Mouse (Mus musculus) limb, embryonic 13.5 days (tissue): ENCODE data around the gene Tbca. TPM values are rescaled to one million over a fixed set of nuclear protein-coding genes. Genes with fewer than 3 reads are reported as not detected.
A peak's percentile ranks its signal among the peaks of the same experiment; 100 is the strongest.

Source experiments
- ATAC-seq: fragments of 200-750 bp; cut with Nextera tagmentation; 2 replicates; pipeline ENCODE4 v1.8.0; 2017; ENCODE audit warnings: low read depth, moderate number of reproducible peaks, moderate TSS enrichment; ENCODE audit not compliant: low FRiP score
- H3K27ac ChIP-seq: fragments of 300-500 bp; sonication (generic); 2 replicates; pipeline ENCODE4 v1.5.1; 2015; ENCODE audit warnings: inconsistent platforms, mild to moderate bottlenecking, moderate library complexity
- H3K27me3 ChIP-seq: fragments of 300-500 bp; sonication (generic); 2 replicates; pipeline ENCODE4 v1.6.1; 2015; ENCODE audit warnings: mild to moderate bottlenecking, inconsistent platforms
- H3K36me3 ChIP-seq: fragments of 300-500 bp; sonication (generic); 2 replicates; pipeline ENCODE4 v1.6.1; 2015; ENCODE audit warnings: inconsistent platforms, mild to moderate bottlenecking, moderate library complexity
- H3K4me1 ChIP-seq: fragments of 300-500 bp; sonication (generic); 2 replicates; pipeline ENCODE4 v1.6.1; 2015; ENCODE audit warnings: inconsistent platforms
- H3K4me2 ChIP-seq: fragments of 300-500 bp; sonication (generic); replicated peaks from 2 replicates; pipeline ENCODE4 v1.6.1; 2015; ENCODE audit warnings: inconsistent platforms, mild to moderate bottlenecking, moderate library complexity
- H3K4me3 ChIP-seq: fragments of 300-500 bp; sonication (generic); 2 replicates; pipeline ENCODE4 v1.5.1; 2015; ENCODE audit warnings: moderate library complexity, mild to moderate bottlenecking, inconsistent platforms
- H3K9ac ChIP-seq: fragments of 300-500 bp; sonication (generic); 2 replicates; pipeline ENCODE4 v1.6.1; 2015; ENCODE audit warnings: mild to moderate bottlenecking, inconsistent platforms
- H3K9me3 ChIP-seq: fragments of 300-500 bp; sonication (generic); 2 replicates; pipeline ENCODE4 v1.6.1; 2016; ENCODE audit warnings: inconsistent platforms
- WGBS: fragments of 180-500 bp; shearing (Covaris S2); methylation state at CpG from one replicate; pipeline ENCODE4 v1.1.7; 2015; 5-methylcytosine and 5-hydroxymethylcytosine counted together
- polyA plus RNA-seq: library from polyadenylated mRNA; unstranded; fragments of >200 nt; fragmentation: Nextera tagmentation; extraction: Ambion mirVana; gene quantifications from 2 replicates; pipeline ENCODE4 v1.2.1, GENCODE M21; 2015

Gene Tbca
- polyA plus RNA-seq, 1 experiment from 2014 or later = 256 TPM

- Histone ChIP-seq H3K36me3 (no peaks in the 10 kb centered on the region), H3K4me1 (peaks cover 25% of the 10 kb centered on the region), H3K4me2 (peak overlapping the region; percentile 89), H3K9ac (peak overlapping the region; percentile 43), H3K4me3 (peak overlapping the region; percentile 50), H3K27me3 (peaks cover 88% of the 10 kb centered on the region), H3K27ac (no peak overlapping the region), H3K9me3 (no peaks in the 10 kb centered on the region)
- peak; percentile 68 for ATAC-seq
- under 1% methylated on average over 75 of the region's 95 CpGs for WGBS
These were observed 94.7 kb downstream of the Tbca start for GRCm38 (mm10) chr13:94883163-94883965.

- Histone ChIP-seq H3K36me3 (no peaks in the 10 kb centered on the region), H3K27ac (no peak overlapping the region), H3K4me2 (peak overlapping the region; percentile 89), H3K4me3 (peak overlapping the region; percentile 50), H3K27me3 (peaks cover 92% of the 10 kb centered on the region), H3K9ac (no peak overlapping the region), H3K9me3 (no peaks in the 10 kb centered on the region), H3K4me1 (peaks cover 25% of the 10 kb centered on the region)
- ATAC-seq = no peak
- WGBS = 1% methylated on average over 36 of the region's 36 CpGs
These were observed 95.6 kb downstream of the Tbca start for GRCm38 (mm10) chr13:94883966-94884960.

- H3K9me3 ChIP-seq = no peaks in the 10 kb centered on the region
- H3K27ac ChIP-seq = no peak overlapping the region
- no peak; the same call in 1 of the 2 replicates for ATAC-seq
- peaks cover 92% of the 10 kb centered on the region for H3K27me3 ChIP-seq
- WGBS = under 1% methylated on average over 74 of the region's 81 CpGs
- H3K9ac ChIP-seq = peak overlapping the region; percentile 48
- peak overlapping the region; percentile 65 for H3K4me2 ChIP-seq
- no peaks in the 10 kb centered on the region for H3K36me3 ChIP-seq
- peak overlapping the region; percentile 41 for H3K4me3 ChIP-seq
- H3K4me1 ChIP-seq = peaks cover 25% of the 10 kb centered on the region
These were observed 96.9 kb downstream of the Tbca start for GRCm38 (mm10) chr13:94885291-94886235.

Other genes starting within 250 kb of the Tbca start
- not detected in 2 replicates for gene Otp, start 86.7 kb downstream of the Tbca start, polyA plus RNA-seq
- 20.8 and 22.2 TPM in 2 replicates for gene Wdr41, start 187.4 kb downstream of the Tbca start, polyA plus RNA-seq